Mouse (Mus musculus): ENCODE measurements around the gene Larp6. TPM values are rescaled to one million over a fixed set of nuclear protein-coding genes. Genes with fewer than 3 reads are reported as not detected.

The Larp6 gene
- polyA plus RNA-seq, 1 experiment, result 1.3 TPM

DNA sequence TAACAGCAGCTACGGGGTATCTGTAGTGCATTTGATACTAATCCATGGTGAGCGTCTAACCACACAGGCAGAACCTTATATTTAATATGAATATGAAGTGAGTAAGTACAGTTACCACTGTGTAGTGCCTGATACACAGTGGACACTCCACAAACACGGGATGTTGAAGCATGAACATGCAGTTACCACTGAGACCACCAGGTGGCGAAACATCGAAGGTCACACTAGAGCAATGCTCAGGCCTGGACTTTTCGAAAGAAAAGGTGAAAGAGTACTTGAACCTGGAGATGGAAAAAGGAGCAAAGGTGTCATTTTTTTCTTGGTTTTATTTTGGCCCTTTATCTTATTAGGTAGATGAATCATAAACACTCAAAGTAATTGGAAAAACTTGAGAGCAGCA, 43.5 kb downstream of the Larp6 start:
- Histone ChIP-seq H3K4me3 (ENCODE audit: extremely low read depth, insufficient read depth, insufficient read length) (no peak overlapping the region), H3K4me1 (ENCODE audit: control insufficient read depth, insufficient read depth, insufficient read length) (no peaks in the 10 kb centered on the region), H3K36me3 (ENCODE audit: control insufficient read depth, insufficient read depth, low read length) (no peaks in the 10 kb centered on the region), H3K27ac (ENCODE audit: insufficient read depth, low read length) (no peak overlapping the region), H3K27me3 (ENCODE audit: control insufficient read depth, insufficient read depth, low read length) (no peaks in the 10 kb centered on the region)
- DNase-seq (ENCODE audit: low read depth in 1 of 2, low spot score in 2 of 2), result peak; percentile 17 to 52
- peak; percentile 61; the same call in 1 of the 2 replicates for TF ChIP-seq CTCF (IDR thresholded peaks at IDR 0.05; ENCODE audit: extremely low read depth, insufficient read depth, insufficient read length, insufficient replicate concordance)
- TF ChIP-seq POLR2A (IDR thresholded peaks at IDR 0.05; ENCODE audit: low read depth, low read length), result no peak
- WGBS, result 35% methylated on average over 6 of the region's 6 CpGs

DNA sequence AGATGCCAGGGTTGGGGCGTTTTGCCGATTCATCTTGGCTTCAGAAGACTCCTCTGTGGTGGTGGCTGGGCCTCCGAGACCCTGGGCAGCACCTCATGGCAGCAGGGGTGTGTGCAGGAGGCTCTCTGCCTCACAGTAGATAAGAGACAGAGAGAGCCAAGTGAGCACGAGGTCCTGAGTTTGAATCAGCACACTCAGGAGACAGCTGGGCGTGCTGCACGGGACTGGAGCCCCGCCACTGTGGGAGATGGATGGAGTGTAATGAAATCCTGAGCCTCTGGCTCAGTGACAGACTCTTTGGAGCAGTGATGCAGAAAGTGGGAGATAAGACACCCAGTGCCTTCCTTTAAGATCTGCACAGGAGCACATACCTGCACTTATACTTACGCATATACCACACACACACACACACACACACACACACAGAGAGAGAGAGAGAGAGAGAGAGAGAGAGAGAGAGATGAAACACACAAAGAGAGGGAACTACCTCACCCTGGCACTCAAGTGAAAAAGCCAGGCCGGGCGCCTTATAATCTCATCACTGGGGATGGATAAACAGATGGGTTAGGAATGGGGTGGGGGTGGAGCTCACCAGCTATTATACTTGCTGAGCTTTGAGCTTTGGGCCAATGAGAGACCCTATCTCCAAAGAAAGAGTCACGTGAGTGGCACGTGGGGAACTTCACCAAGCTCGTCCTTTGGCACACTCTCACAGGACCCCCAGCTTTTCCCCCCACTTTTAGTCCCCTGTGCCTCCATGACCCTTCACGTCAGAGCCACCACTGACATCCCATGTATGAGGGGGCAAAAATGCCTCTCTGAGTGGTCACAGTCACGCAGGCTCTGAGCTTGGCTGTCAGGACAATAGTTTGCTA, 44.3 kb downstream of the Larp6 start:
- Histone ChIP-seq H3K4me1 (ENCODE audit: control insufficient read depth, insufficient read depth, insufficient read length) (no peaks in the 10 kb centered on the region), H3K4me3 (ENCODE audit: extremely low read depth, insufficient read depth, insufficient read length) (no peak overlapping the region), H3K27me3 (ENCODE audit: control insufficient read depth, insufficient read depth, low read length) (no peaks in the 10 kb centered on the region), H3K27ac (ENCODE audit: insufficient read depth, low read length) (no peak overlapping the region), H3K36me3 (ENCODE audit: control insufficient read depth, insufficient read depth, low read length) (no peaks in the 10 kb centered on the region)
- no peak for TF ChIP-seq CTCF (IDR thresholded peaks at IDR 0.05; ENCODE audit: extremely low read depth, insufficient read depth, insufficient read length, insufficient replicate concordance)
- 77% methylated on average over 15 of the region's 15 CpGs for WGBS
- DNase-seq (ENCODE audit: low read depth in 1 of 2, low spot score in 2 of 2), result no peak

GRCm38 (mm10) chr9:60757817-60758216, 45.0 kb downstream of the Larp6 start:
- DNase-seq (ENCODE audit: low read depth in 1 of 2, low spot score in 2 of 2), result no peak
- Histone ChIP-seq H3K27ac (ENCODE audit: insufficient read depth, low read length) (no peak overlapping the region), H3K4me3 (ENCODE audit: extremely low read depth, insufficient read depth, insufficient read length) (no peak overlapping the region), H3K4me1 (ENCODE audit: control insufficient read depth, insufficient read depth, insufficient read length) (no peaks in the 10 kb centered on the region), H3K27me3 (ENCODE audit: control insufficient read depth, insufficient read depth, low read length) (no peaks in the 10 kb centered on the region), H3K36me3 (ENCODE audit: control insufficient read depth, insufficient read depth, low read length) (no peaks in the 10 kb centered on the region)
- no peak for TF ChIP-seq CTCF (IDR thresholded peaks at IDR 0.05; ENCODE audit: extremely low read depth, insufficient read depth, insufficient read length, insufficient replicate concordance)
- TF ChIP-seq POLR2A (IDR thresholded peaks at IDR 0.05; ENCODE audit: low read depth, low read length), result no peak
- WGBS, result 20% methylated on average over 5 of the region's 5 CpGs

- 87% methylated on average over 10 of the region's 10 CpGs for WGBS
- no peaks in the 10 kb centered on the region for H3K27me3 ChIP-seq (ENCODE audit: control insufficient read depth, insufficient read depth, low read length)
- H3K4me3 ChIP-seq (ENCODE audit: extremely low read depth, insufficient read depth, insufficient read length), result no peak overlapping the region
- no peaks in the 10 kb centered on the region for H3K36me3 ChIP-seq (ENCODE audit: control insufficient read depth, insufficient read depth, low read length)
- DNase-seq (ENCODE audit: low read depth in 1 of 2, low spot score in 2 of 2), result no peak
- H3K27ac ChIP-seq (ENCODE audit: insufficient read depth, low read length), result no peak overlapping the region
- no peak for TF ChIP-seq CTCF (IDR thresholded peaks at IDR 0.05; ENCODE audit: extremely low read depth, insufficient read depth, insufficient read length, insufficient replicate concordance)
- no peak for TF ChIP-seq POLR2A (IDR thresholded peaks at IDR 0.05; ENCODE audit: low read depth, low read length)
- H3K4me1 ChIP-seq (ENCODE audit: control insufficient read depth, insufficient read depth, insufficient read length), result no peaks in the 10 kb centered on the region
These were observed 46.7 kb downstream of the Larp6 start for GRCm38 (mm10) chr9:60759436-60760007.

DNA sequence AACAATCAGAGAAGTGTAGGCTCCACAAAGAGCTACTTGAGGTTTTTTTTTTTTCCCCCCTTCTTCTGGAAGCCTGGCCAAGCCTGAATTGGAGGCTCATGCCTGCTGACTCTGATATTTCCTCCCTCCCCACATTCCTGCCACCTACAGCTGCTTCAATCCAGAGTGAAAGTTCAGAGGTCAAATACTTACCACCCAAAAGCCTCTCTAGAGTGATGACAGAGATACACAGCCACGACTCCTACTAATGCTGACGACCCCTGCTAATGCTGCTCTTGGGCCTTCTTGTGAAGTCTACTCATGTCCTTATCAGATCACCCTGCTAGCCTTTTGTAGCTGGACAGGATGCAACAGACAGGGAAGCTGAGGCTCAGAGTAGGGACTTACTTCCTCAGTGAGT, 52.4 kb downstream of the Larp6 start:
- Histone ChIP-seq H3K4me3 (ENCODE audit: extremely low read depth, insufficient read depth, insufficient read length) (no peak overlapping the region), H3K4me1 (ENCODE audit: control insufficient read depth, insufficient read depth, insufficient read length) (peaks cover 7% of the 10 kb centered on the region; the same call in 1 of the 2 replicates), H3K27me3 (ENCODE audit: control insufficient read depth, insufficient read depth, low read length) (no peaks in the 10 kb centered on the region), H3K27ac (ENCODE audit: insufficient read depth, low read length) (no peak overlapping the region), H3K36me3 (ENCODE audit: control insufficient read depth, insufficient read depth, low read length) (no peaks in the 10 kb centered on the region)
- 64% methylated on average over 2 of the region's 2 CpGs for WGBS
- TF ChIP-seq POLR2A (IDR thresholded peaks at IDR 0.05; ENCODE audit: low read depth, low read length) (no peak), CTCF (IDR thresholded peaks at IDR 0.05; ENCODE audit: extremely low read depth, insufficient read depth, insufficient read length, insufficient replicate concordance) (no peak)
- no peak for DNase-seq (ENCODE audit: low read depth in 1 of 2, low spot score in 2 of 2)

DNA sequence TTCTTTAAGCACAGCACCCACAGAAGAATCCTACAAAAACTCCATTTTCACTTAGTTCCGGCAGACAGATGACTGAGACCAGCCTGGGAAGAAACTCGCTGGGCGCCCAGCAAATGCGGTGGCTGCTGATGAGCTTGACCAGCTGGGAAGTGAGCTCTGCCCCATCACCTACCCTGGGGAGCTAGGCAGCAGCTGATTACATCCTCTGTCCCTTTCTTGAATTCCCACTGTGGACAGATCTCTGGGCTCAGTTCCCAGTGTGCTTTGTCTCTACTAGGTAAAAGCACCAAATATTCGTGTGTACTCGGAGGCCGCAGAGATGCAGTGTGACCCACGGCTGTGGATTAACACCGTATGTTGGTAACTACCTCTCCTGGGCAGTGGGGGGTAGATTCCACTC, 55.6 kb downstream of the Larp6 start:
- 78% methylated on average over 9 of the region's 9 CpGs for WGBS
- no peaks in the 10 kb centered on the region for H3K36me3 ChIP-seq (ENCODE audit: control insufficient read depth, insufficient read depth, low read length)
- H3K4me1 ChIP-seq (ENCODE audit: control insufficient read depth, insufficient read depth, insufficient read length), result peaks cover 7% of the 10 kb centered on the region; the same call in 1 of the 2 replicates
- H3K27me3 ChIP-seq (ENCODE audit: control insufficient read depth, insufficient read depth, low read length), result no peaks in the 10 kb centered on the region
- TF ChIP-seq CTCF (IDR thresholded peaks at IDR 0.05; ENCODE audit: extremely low read depth, insufficient read depth, insufficient read length, insufficient replicate concordance), result no peak
- no peak for TF ChIP-seq POLR2A (IDR thresholded peaks at IDR 0.05; ENCODE audit: low read depth, low read length)
- no peak for DNase-seq (ENCODE audit: low read depth in 1 of 2, low spot score in 2 of 2)
- H3K27ac ChIP-seq (ENCODE audit: insufficient read depth, low read length), result no peak overlapping the region
- no peak overlapping the region for H3K4me3 ChIP-seq (ENCODE audit: extremely low read depth, insufficient read depth, insufficient read length)

DNA sequence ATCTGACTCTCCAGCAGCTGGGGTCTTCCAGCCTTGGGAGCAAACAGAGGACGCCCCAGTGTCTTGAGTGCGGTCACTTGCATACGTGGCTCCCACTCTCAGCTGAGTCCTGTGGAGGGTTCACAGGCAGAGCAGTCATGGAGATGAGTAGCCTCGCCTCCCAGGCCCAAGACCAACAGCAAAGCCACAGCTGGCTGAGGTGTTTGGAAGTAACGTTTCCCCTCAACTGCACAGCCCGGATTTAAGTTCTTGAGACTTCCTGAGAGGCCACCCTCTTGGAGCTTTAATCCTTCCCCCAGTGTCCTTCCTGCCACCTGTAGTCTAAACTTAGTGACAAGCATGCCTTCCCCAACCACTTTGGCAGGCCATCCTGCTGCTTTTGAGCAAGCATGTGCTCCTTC, 56.9 kb downstream of the Larp6 start:
- Histone ChIP-seq H3K27ac (ENCODE audit: insufficient read depth, low read length) (no peak overlapping the region), H3K36me3 (ENCODE audit: control insufficient read depth, insufficient read depth, low read length) (no peaks in the 10 kb centered on the region), H3K4me1 (ENCODE audit: control insufficient read depth, insufficient read depth, insufficient read length) (peaks cover 7% of the 10 kb centered on the region; the same call in 1 of the 2 replicates), H3K4me3 (ENCODE audit: extremely low read depth, insufficient read depth, insufficient read length) (no peak overlapping the region), H3K27me3 (ENCODE audit: control insufficient read depth, insufficient read depth, low read length) (no peaks in the 10 kb centered on the region)
- WGBS, result 12% methylated on average over 6 of the region's 6 CpGs
- no peak for DNase-seq (ENCODE audit: low read depth in 1 of 2, low spot score in 2 of 2)
- TF ChIP-seq CTCF (IDR thresholded peaks at IDR 0.05; ENCODE audit: extremely low read depth, insufficient read depth, insufficient read length, insufficient replicate concordance) (no peak), POLR2A (IDR thresholded peaks at IDR 0.05; ENCODE audit: low read depth, low read length) (no peak)
